Mouse (Mus musculus): Measurements from ENCODE around the gene 5830473C10Rik. TPM values are rescaled to one million over a fixed set of nuclear protein-coding genes. Genes with fewer than 3 reads are reported as not detected.
A peak's percentile ranks its signal among the peaks of the same experiment; 100 is the strongest.
"Not testable (repeated sequence)": the region's sequence is repeated elsewhere in the genome, so short reads cannot be mapped to it uniquely, and the experiment has no call there.

The 5830473C10Rik gene
- polyA plus RNA-seq, 1 experiment from 2014 or later, result 0.28 TPM

GRCm38 (mm10) chr5:90594945-90595344, 34.0 kb downstream of the 5830473C10Rik start:
- Histone ChIP-seq H3K9me3 (replicated peaks) (no peaks in the 10 kb centered on the region), H3K4me3 (replicated peaks) (no peak overlapping the region), H3K9ac (no peak overlapping the region), H3K27me3 (no peaks in the 10 kb centered on the region), H3K27ac (no peak overlapping the region), H3K36me3 (no peaks in the 10 kb centered on the region), H3K4me1 (replicated peaks) (peaks cover 6% of the 10 kb centered on the region; the same call in 1 of the 2 replicates), H3K4me2 (no peak overlapping the region)
- ATAC-seq (ENCODE audit: low read depth) (peak; percentile 39; the same call in 1 of the 2 replicates), DNase-seq (peak; percentile 11)
- 26% methylated on average over 13 of the region's 13 CpGs for WGBS (ENCODE audit: insufficient replicate concordance)

GRCm38 (mm10) chr5:90596155-90596554, 35.2 kb downstream of the 5830473C10Rik start:
- no peaks in the 10 kb centered on the region for H3K36me3 ChIP-seq
- ATAC-seq (ENCODE audit: low read depth) (no peak), DNase-seq (no peak)
- H3K9ac ChIP-seq, result no peak overlapping the region
- H3K4me2 ChIP-seq, result no peak overlapping the region
- no peak overlapping the region for H3K4me3 ChIP-seq (replicated peaks)
- H3K27ac ChIP-seq, result no peak overlapping the region
- H3K9me3 ChIP-seq (replicated peaks), result no peaks in the 10 kb centered on the region
- H3K27me3 ChIP-seq, result no peaks in the 10 kb centered on the region
- peaks cover 6% of the 10 kb centered on the region; the same call in 1 of the 2 replicates for H3K4me1 ChIP-seq (replicated peaks)
- 59% methylated on average over 6 of the region's 6 CpGs for WGBS (ENCODE audit: insufficient replicate concordance)

DNA sequence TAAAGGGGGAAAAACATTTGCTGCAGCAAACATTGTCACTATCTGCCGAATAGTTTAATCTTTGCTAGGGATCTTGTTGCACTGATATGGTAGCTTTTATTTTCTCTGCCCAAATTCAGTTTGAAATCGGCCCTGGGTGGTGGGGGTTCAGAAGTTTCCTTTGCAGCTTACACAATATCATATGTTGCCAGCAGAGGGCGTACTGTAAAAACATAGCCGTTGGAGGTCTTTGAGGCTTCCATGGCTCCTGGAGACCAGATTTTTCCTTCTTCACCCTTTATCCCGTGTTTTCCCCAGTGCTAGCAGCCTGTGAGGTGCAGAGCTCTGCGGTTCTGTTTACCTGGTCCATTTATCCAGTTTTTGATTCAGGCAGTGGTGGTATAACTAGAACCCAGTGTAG, 40.6 kb downstream of the 5830473C10Rik start:
- DNase-seq (no peak), ATAC-seq (ENCODE audit: low read depth) (no peak)
- Histone ChIP-seq H3K4me2 (no peak overlapping the region), H3K36me3 (no peaks in the 10 kb centered on the region), H3K4me3 (replicated peaks) (no peak overlapping the region), H3K9me3 (replicated peaks) (no peaks in the 10 kb centered on the region), H3K27ac (no peak overlapping the region), H3K9ac (no peak overlapping the region), H3K27me3 (0 out of 2 replicates have a peak, but pooled peaks cover 3% of the 10 kb centered on the region), H3K4me1 (replicated peaks) (no peaks in the 10 kb centered on the region)
- WGBS (ENCODE audit: insufficient replicate concordance), result 10% methylated on average over 6 of the region's 6 CpGs

DNA sequence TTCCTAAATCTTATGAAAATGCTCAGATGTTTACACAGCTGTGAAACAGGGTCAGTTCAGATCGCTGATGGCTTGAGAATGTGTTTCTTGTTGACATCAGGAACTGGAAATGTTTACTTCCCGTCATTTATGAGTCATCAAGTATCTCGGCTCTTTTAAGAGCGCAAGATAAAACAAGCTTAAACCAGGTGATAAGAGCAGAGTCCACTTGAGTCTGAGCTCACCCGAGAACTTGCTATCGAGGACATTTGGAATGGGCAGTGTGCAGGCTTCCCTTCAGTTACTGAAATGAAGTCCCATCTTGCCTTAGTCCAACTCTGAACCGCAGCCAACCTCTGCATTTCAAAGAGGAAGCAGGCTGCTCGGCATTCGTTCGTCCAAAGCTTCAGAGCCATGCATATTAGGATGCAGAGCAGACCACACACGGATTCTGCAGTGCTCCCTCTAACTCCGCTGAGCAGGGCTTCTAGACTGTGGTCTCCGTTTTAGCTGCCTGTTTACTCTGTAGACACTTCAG, 42.6 kb downstream of the 5830473C10Rik start:
- Histone ChIP-seq H3K9me3 (replicated peaks) (no peaks in the 10 kb centered on the region), H3K4me2 (0 out of 2 replicates have a peak overlapping the region, but pooled peaks have one; percentile 2), H3K36me3 (no peaks in the 10 kb centered on the region), H3K4me1 (replicated peaks) (no peaks in the 10 kb centered on the region), H3K27me3 (0 out of 2 replicates have a peak, but pooled peaks cover 3% of the 10 kb centered on the region), H3K27ac (no peak overlapping the region), H3K4me3 (replicated peaks) (no peak overlapping the region), H3K9ac (no peak overlapping the region)
- ATAC-seq (ENCODE audit: low read depth), result no peak
- no peak for DNase-seq
- WGBS (ENCODE audit: insufficient replicate concordance), result 20% methylated on average over 13 of the region's 13 CpGs

DNA sequence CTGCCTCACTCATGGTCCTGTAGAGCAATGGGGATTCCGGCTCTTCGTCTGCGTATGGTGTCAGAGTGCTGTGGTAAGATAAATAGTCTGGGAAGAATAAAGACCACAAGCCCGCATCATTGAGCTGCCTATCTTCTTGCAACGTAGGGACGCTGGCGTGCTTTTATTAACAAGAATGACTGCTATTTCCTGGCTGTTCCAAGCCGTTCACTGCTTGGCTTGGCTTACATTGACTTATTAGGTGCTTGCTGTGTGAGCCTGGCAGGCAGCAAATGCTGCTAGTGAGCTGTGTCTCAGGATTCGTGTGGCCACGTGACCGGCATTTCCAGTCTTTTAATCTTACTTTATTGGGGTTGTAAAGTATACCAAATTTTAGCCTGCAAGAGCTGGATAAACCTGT, 48.0 kb downstream of the 5830473C10Rik start:
- 26% methylated on average over 11 of the region's 11 CpGs for WGBS (ENCODE audit: insufficient replicate concordance)
- H3K9ac ChIP-seq, result no peak overlapping the region
- no peak overlapping the region for H3K27ac ChIP-seq
- H3K9me3 ChIP-seq (replicated peaks), result no peaks in the 10 kb centered on the region
- H3K4me2 ChIP-seq, result no peak overlapping the region
- no peaks in the 10 kb centered on the region for H3K4me1 ChIP-seq (replicated peaks)
- H3K27me3 ChIP-seq, result 0 out of 2 replicates have a peak, but pooled peaks cover 3% of the 10 kb centered on the region
- H3K4me3 ChIP-seq (replicated peaks), result no peak overlapping the region
- no peaks in the 10 kb centered on the region for H3K36me3 ChIP-seq
- DNase-seq (no peak), ATAC-seq (ENCODE audit: low read depth) (0 out of 2 replicates have a peak, but pooled peaks have one; percentile 36)

DNA sequence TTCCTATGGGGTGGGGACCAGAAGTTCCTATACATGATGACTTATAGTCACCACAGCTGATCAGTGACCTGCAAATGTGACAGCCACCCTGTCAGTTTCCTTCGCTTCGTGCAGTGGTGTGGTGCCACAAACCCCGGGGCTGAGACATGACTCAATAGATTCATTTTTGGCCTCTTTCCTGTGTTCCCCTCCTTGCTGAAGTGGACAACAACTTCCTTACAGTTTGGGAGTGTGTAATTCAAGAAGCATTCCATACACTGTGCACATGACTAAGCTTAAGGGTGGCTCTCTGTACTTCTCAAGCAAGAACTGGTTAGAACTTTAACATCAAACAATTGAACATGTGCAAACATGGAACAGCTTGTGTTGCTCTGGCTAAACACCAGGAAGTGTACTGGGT, 50.5 kb downstream of the 5830473C10Rik start:
- Histone ChIP-seq H3K27ac (no peak overlapping the region), H3K4me3 (replicated peaks) (no peak overlapping the region), H3K9me3 (replicated peaks) (no peaks in the 10 kb centered on the region), H3K27me3 (no peaks in the 10 kb centered on the region), H3K36me3 (no peaks in the 10 kb centered on the region), H3K4me2 (no peak overlapping the region), H3K9ac (no peak overlapping the region), H3K4me1 (replicated peaks) (no peaks in the 10 kb centered on the region)
- 42% methylated on average over 3 of the region's 3 CpGs for whole genome bisulfite sequencing (ENCODE audit: insufficient replicate concordance)
- DNase-seq (no peak), ATAC-seq (ENCODE audit: low read depth) (no peak)

DNA sequence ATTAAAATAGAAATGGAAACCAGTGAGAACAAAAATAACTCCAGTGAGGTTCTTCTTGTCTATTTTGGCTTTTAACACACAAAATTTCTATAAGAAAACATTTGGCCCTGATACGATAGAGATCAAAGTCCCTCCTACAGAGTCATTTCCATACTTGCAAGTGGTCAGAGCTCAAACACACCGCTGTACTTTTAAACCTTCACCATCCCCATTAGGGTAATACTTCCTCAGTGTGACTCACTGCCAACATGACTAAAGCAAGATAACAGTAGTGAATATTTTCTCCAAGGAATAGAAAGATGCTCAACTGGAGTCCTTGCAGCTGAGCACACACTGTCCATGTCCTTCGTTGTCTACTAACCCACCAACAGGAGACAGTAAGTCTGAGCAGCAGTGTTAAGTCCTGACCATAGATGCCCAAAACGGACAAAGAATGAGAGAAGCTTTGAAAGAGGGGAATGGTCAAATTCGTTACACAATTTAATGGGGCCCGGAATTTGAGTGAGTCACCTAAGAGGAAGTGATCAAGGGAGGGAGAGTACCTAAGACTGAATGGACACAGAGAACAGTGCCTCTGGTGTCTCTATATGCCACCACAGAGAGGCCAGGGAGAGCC, 51.2 kb downstream of the 5830473C10Rik start:
- H3K27ac ChIP-seq, result no peak overlapping the region
- 64% methylated on average over 6 of the region's 6 CpGs for WGBS (ENCODE audit: insufficient replicate concordance)
- no peaks in the 10 kb centered on the region for H3K4me1 ChIP-seq (replicated peaks)
- ATAC-seq (ENCODE audit: low read depth) (no peak), DNase-seq (no peak)
- no peak overlapping the region for H3K9ac ChIP-seq
- no peaks in the 10 kb centered on the region for H3K27me3 ChIP-seq
- no peak overlapping the region for H3K4me2 ChIP-seq
- H3K36me3 ChIP-seq, result no peaks in the 10 kb centered on the region
- no peaks in the 10 kb centered on the region for H3K9me3 ChIP-seq (replicated peaks)
- no peak overlapping the region for H3K4me3 ChIP-seq (replicated peaks)

GRCm38 (mm10) chr5:90612751-90613150, 51.8 kb downstream of the 5830473C10Rik start:
- WGBS (ENCODE audit: insufficient replicate concordance), result 52% methylated on average over 1 of the region's 1 CpGs

GRCm38 (mm10) chr5:90617859-90618258, 57.0 kb downstream of the 5830473C10Rik start:
- no peak overlapping the region for H3K27ac ChIP-seq
- no peaks in the 10 kb centered on the region for H3K4me1 ChIP-seq (replicated peaks)
- 63% methylated on average over 3 of the region's 3 CpGs for WGBS (ENCODE audit: insufficient replicate concordance)
- H3K4me3 ChIP-seq (replicated peaks), result no peak overlapping the region
- no peaks in the 10 kb centered on the region for H3K9me3 ChIP-seq (replicated peaks)
- H3K9ac ChIP-seq, result no peak overlapping the region
- H3K36me3 ChIP-seq, result no peaks in the 10 kb centered on the region
- ATAC-seq (ENCODE audit: low read depth) (no peak), DNase-seq (no peak)
- H3K4me2 ChIP-seq, result no peak overlapping the region
- H3K27me3 ChIP-seq, result no peaks in the 10 kb centered on the region

More at GRCm38 (mm10) chr5:90612751-90613150, 51.8 kb downstream of the 5830473C10Rik start:
- not testable (repeated sequence) for H3K27me3 ChIP-seq; H3K4me2 ChIP-seq; H3K36me3 ChIP-seq; H3K27ac ChIP-seq; ATAC-seq (ENCODE audit: low read depth); H3K9me3 ChIP-seq (replicated peaks); DNase-seq; H3K4me1 ChIP-seq (replicated peaks); H3K4me3 ChIP-seq (replicated peaks); H3K9ac ChIP-seq

DNA sequence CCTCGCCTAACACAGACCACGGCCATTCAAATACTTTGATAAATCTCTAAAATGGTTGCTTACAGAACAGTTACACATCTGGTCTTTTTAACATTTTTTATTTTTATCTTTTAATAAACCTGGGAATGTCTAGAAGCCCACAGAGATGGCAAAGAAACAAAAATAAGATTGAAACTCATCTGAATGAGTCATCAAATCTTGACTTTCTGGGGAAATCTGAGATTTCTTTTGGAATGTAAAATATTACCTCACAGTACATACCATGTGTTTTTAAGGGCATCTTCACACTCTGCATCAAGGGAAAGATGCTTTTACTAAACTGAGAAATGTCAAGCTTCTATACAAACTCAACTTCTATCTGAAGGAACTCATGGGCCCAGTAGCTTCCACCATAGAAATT, 60.4 kb downstream of the 5830473C10Rik start:
- WGBS (ENCODE audit: insufficient replicate concordance), result 76% methylated on average over 2 of the region's 2 CpGs
- DNase-seq, result no peak
- Histone ChIP-seq H3K27me3 (no peaks in the 10 kb centered on the region), H3K4me3 (replicated peaks) (no peak overlapping the region), H3K4me2 (no peak overlapping the region), H3K9me3 (replicated peaks) (no peaks in the 10 kb centered on the region), H3K4me1 (replicated peaks) (no peaks in the 10 kb centered on the region), H3K27ac (no peak overlapping the region), H3K36me3 (no peaks in the 10 kb centered on the region), H3K9ac (no peak overlapping the region)
- no peak for ATAC-seq (ENCODE audit: low read depth)

- DNase-seq (no peak), ATAC-seq (ENCODE audit: low read depth) (no peak)
- Histone ChIP-seq H3K27ac (no peak overlapping the region), H3K9me3 (replicated peaks) (no peaks in the 10 kb centered on the region), H3K4me2 (no peak overlapping the region), H3K9ac (no peak overlapping the region), H3K4me1 (replicated peaks) (no peaks in the 10 kb centered on the region), H3K4me3 (replicated peaks) (no peak overlapping the region), H3K27me3 (no peaks in the 10 kb centered on the region), H3K36me3 (no peaks in the 10 kb centered on the region)
- 73% methylated on average over 6 of the region's 6 CpGs for WGBS (ENCODE audit: insufficient replicate concordance)
These were observed 60.8 kb downstream of the 5830473C10Rik start for GRCm38 (mm10) chr5:90621726-90622125.

- DNase-seq (no peak), ATAC-seq (ENCODE audit: low read depth) (no peak)
- Histone ChIP-seq H3K4me1 (replicated peaks) (no peaks in the 10 kb centered on the region), H3K9me3 (replicated peaks) (no peaks in the 10 kb centered on the region), H3K27ac (no peak overlapping the region), H3K27me3 (no peaks in the 10 kb centered on the region), H3K36me3 (no peaks in the 10 kb centered on the region), H3K4me2 (no peak overlapping the region), H3K9ac (no peak overlapping the region), H3K4me3 (replicated peaks) (no peak overlapping the region)
- WGBS (ENCODE audit: insufficient replicate concordance), result 61% methylated on average over 2 of the region's 2 CpGs
These were observed 62.3 kb downstream of the 5830473C10Rik start for GRCm38 (mm10) chr5:90623209-90623608.
